Mouse (Mus musculus) E14TG2a.4 (cell line): ENCODE measurements around the gene Trim65.

ENCODE experiments used
- CTCF ChIP-seq: conservative IDR thresholded peaks from 2 replicates; pipeline ENCODE4 v1.5.1; 2014; ENCODE audit warnings: low read length
- POU5F1 ChIP-seq: IDR thresholded peaks from 2 replicates; pipeline ENCODE4 v1.6.1; 2014; ENCODE audit warnings: low read length, borderline replicate concordance

DNA sequence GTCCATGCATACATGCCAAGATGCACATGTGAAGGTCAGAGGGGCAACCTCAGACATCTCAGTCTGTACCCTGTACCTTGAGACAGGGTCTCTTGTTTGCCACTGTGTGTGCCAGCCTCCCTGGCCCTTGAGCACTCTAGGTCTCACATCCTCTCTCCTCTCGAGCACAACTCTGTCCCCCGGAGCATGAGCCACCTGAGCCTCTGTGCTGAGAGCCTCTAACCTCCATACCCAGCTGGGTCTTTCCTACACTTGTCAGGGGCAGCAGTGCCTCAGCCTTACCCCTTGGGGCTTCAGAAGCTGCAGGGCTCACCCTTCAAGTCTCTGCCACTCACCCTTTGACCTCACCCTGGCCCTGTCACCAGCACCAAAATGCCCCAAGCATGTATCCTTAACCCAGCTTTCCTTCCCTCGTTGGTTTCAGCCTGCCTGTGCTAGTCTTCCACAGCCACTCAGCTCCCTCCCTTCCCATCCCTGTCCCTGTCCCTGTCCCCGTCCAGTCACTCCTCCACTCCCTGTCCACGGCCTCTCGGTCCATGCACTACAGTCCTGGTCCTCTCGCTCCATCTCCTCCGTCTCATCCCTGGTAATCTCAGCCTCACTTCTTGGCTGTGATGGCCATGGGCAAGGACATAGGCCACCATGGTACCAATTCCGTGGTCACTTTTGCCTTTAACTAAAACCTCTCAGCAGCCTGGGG, 1.7 kb downstream of the Trim65 start:
- TF ChIP-seq CTCF (no peak), POU5F1 (no peak)
